Mouse (Mus musculus) heart, adult 2 months (tissue): ENCODE data around the gene Diablo.

Experiments
- CTCF ChIP-seq: fragments of 200-600 bp; IDR thresholded peaks from 2 replicates; pipeline ENCODE4 v1.8.1; 2022; ENCODE audit warnings: antibody characterized with exemption, mild to moderate bottlenecking, moderate library complexity
- POLR2A ChIP-seq: fragments of 200-500 bp; IDR thresholded peaks from 2 replicates; pipeline ENCODE4 v1.6.1; 2011; ENCODE audit warnings: mild to moderate bottlenecking, low read depth, low read length, control low read depth; ENCODE audit not compliant: insufficient read depth

DNA sequence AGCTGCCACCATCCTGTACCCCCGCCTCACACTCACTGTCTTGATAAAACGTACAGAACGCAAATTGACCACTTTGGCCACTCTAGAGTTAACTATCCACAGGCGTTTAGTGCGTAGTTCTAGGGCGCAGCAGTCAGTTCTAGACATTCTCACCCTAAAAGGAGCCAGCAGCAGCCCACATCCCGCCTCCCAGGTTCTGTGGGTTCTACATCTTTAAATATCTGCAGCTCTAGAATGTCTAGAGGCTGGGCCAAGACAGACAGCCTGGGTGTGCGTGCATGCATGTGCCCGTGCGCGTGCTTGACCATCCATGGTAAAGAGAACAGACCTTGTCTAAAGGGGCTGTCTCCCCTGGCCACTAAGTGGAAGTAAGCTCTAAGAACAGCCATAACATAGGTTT, 37.2 kb upstream of the Diablo start:
- TF ChIP-seq POLR2A = no peak
- TF ChIP-seq CTCF = no peak
